Mouse (Mus musculus) bone marrow, adult 2 months (tissue): ENCODE data around the gene D430041D05Rik. TPM values are rescaled to one million over a fixed set of nuclear protein-coding genes. Genes with fewer than 3 reads are reported as not detected.

Source experiments
- H3K27ac ChIP-seq: fragments of 200-500 bp; 2 replicates; pipeline ENCODE4 v1.5.1; 2012; ENCODE audit warnings: low read depth, mild to moderate bottlenecking, control low read depth, inconsistent platforms, low read length; ENCODE audit not compliant: control insufficient read depth, poor library complexity, insufficient read depth
- H3K4me1 ChIP-seq: fragments of 200-500 bp; 2 replicates; pipeline ENCODE4 v1.6.1; 2011; ENCODE audit warnings: low read length; ENCODE audit not compliant: control insufficient read depth, insufficient read depth
- H3K4me3 ChIP-seq: fragments of 200-500 bp; replicated peaks from 2 replicates; pipeline ENCODE3; 2011; ENCODE audit warnings: mild to moderate bottlenecking, low read depth, low read length, control low read depth; ENCODE audit not compliant: control insufficient read depth
- CTCF ChIP-seq: fragments of 200-500 bp; IDR thresholded peaks from 2 replicates; pipeline ENCODE4 v1.5.1; 2011; ENCODE audit warnings: low read length, control low read depth; ENCODE audit not compliant: control insufficient read depth, insufficient read depth
- POLR2A ChIP-seq: fragments of 200-500 bp; IDR thresholded peaks from 2 replicates; pipeline ENCODE4 v1.6.1; 2011; ENCODE audit warnings: low read depth, mild to moderate bottlenecking, control low read depth, low read length, borderline replicate concordance; ENCODE audit not compliant: control insufficient read depth
- WGBS: fragments of 180-500 bp; shearing (Covaris S2); methylation state at CpG from one replicate; pipeline ENCODE4 v1.1.7; 2018; 5-methylcytosine and 5-hydroxymethylcytosine counted together
- polyA plus RNA-seq: library from polyadenylated mRNA; stranded (reverse); fragments of >200 nt; gene quantifications from 2 replicates; pipeline ENCODE4 v1.2.4, GENCODE M21; 2011; ENCODE audit warnings: low replicate concordance; ENCODE audit not compliant: missing spikeins, insufficient read depth, insufficient read length

The D430041D05Rik gene
- not detected in 2 replicates for polyA plus RNA-seq

GRCm38 (mm10) chr2:104410963-104411545 lies at the start of gene D430041D05Rik:
TSS of gene D430041D05Rik (minus strand) at chr2:104411013.
- WGBS = 68% methylated on average over 4 of the region's 4 CpGs
- no peak for TF ChIP-seq POLR2A
- TF ChIP-seq CTCF = no peak
- no peaks in the 10 kb centered on the region for H3K4me1 ChIP-seq
- H3K27ac ChIP-seq = no peak within 1 kb of the TSS
- H3K4me3 ChIP-seq = no peak within 1 kb of the TSS

- no peak overlapping the region for H3K27ac ChIP-seq
- no peak overlapping the region for H3K4me3 ChIP-seq
- H3K4me1 ChIP-seq = no peaks in the 10 kb centered on the region; the same call in 1 of the 2 replicates
- 36% methylated on average over 3 of the region's 3 CpGs for WGBS
- TF ChIP-seq POLR2A (no peak), CTCF (no peak)
These were observed 49.2 kb upstream of the D430041D05Rik start for GRCm38 (mm10) chr2:104460021-104460420.

GRCm38 (mm10) chr2:104458569-104459332 lies 47.9 kb upstream of the D430041D05Rik start:
- Histone ChIP-seq H3K4me3 (no peak overlapping the region), H3K27ac (no peak overlapping the region), H3K4me1 (no peaks in the 10 kb centered on the region; the same call in 1 of the 2 replicates)
- WGBS = 80% methylated on average over 8 of the region's 8 CpGs
- TF ChIP-seq CTCF (no peak), POLR2A (no peak)

DNA sequence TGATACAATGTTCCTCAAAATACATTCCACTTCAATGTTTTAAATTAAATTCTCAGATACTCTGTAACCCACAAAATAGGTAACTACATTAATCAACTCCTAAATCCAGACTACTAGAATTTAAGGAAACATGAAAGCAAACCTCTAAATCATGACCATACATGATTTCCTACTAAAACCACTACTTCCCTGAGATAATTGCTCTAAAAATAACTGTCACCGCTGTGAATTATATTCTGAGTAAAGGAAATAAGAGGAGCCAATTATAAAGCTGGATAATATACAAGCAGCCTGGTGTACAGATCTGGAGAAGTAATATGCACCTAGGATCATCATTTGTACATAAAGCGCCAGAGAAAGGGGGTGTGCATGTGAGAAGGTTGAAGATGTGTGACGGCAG lies 46.3 kb upstream of the D430041D05Rik start:
- WGBS = 7% methylated on average over 3 of the region's 3 CpGs
- no peak overlapping the region for H3K27ac ChIP-seq
- TF ChIP-seq POLR2A (no peak), CTCF (no peak)
- no peaks in the 10 kb centered on the region; the same call in 1 of the 2 replicates for H3K4me1 ChIP-seq
- H3K4me3 ChIP-seq = no peak overlapping the region

DNA sequence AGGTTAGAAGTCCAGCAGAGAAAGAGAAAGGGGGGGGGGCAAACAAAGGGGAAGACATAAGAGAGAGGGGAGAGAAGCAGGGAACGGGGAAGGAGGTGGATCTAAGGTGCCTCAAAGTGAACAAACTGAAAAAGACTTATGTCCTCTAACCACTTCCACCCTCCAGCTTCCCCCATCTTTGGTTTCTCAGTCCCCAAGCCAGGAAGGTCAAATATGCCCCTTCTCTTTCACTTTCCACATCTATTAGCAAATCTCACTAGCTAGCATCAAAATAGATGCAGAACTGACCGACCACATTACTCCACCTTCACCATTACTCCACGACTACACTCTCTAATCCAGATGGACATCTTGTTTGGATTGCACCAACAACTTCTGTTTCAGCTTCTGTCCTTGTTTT lies 39.9 kb upstream of the D430041D05Rik start:
- Histone ChIP-seq H3K4me1 (no peaks in the 10 kb centered on the region; the same call in 1 of the 2 replicates), H3K27ac (no peak overlapping the region), H3K4me3 (no peak overlapping the region)
- TF ChIP-seq POLR2A (no peak), CTCF (no peak)
- 5% methylated on average over 3 of the region's 3 CpGs for whole genome bisulfite sequencing

DNA sequence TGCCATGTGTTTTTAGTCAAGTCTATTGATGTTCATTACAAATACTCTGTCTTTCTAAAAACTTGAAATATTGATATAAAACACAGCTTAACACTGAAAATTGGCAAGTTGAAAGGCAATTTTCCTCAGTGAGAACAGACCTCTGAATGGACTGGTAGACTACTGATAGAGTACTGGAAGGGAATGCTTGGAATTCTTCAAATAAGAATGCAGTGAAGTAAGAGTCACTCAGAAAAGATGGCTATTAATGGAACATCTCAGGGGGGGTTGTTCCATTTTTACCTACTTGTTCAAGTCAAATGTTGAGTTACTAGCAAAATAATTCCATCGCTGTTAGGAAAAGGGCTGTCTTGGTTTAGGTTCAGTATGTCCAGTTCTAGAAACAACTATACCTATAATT lies 38.4 kb upstream of the D430041D05Rik start:
- TF ChIP-seq POLR2A (no peak), CTCF (no peak)
- WGBS = 88% methylated on average over 1 of the region's 1 CpGs
- Histone ChIP-seq H3K4me3 (no peak overlapping the region), H3K4me1 (no peaks in the 10 kb centered on the region; the same call in 1 of the 2 replicates), H3K27ac (no peak overlapping the region)

DNA sequence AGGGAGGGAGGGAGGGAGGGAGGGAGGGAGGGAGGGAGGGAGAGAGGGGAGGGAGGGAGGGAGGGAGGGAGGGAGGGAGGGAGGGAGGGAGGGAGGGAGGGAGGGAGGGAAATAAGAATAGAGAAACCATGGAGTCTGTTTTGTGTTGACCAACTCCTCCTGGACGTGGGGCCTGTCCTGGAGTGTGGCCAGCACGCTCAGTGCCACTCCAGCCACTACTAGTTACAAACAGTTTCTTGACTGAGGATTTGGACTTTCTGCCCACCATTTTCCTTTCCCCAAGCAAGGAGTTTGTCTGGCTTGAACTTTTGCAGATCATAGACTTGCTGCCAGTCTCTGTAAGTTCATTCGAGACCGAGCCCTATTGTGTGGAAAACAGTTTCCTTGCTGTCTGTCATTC lies 37.4 kb upstream of the D430041D05Rik start:
- TF ChIP-seq POLR2A = no peak
- TF ChIP-seq CTCF = no peak
- no peak overlapping the region for H3K4me3 ChIP-seq
- H3K27ac ChIP-seq = no peak overlapping the region
- WGBS = 80% methylated on average over 4 of the region's 4 CpGs
- no peaks in the 10 kb centered on the region; the same call in 1 of the 2 replicates for H3K4me1 ChIP-seq

- no peak for TF ChIP-seq CTCF
- TF ChIP-seq POLR2A = no peak
These were observed 35.2 kb upstream of the D430041D05Rik start for GRCm38 (mm10) chr2:104446016-104446415.

DNA sequence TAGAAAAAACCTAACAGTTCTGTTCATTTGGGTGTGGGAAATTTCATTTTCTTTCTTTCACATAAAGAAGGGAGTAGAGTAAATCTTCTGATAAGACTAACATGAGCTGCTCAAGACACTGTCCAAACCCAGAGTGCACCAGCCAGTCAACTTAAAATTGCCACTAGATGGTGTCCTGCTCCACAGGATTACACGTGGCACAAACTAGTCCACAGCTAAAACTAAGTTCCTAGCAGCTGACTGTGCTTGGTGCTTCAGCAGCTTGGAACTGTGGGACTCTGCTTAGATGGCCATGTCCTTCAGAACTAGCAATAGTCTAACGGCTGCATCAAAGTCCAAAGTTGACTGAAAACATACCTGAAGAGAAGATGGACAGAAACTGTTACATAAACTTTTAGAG lies 34.0 kb upstream of the D430041D05Rik start:
- H3K4me3 ChIP-seq = no peak overlapping the region
- H3K27ac ChIP-seq = no peak overlapping the region
- peak; percentile 61; the same call in 1 of the 2 replicates for TF ChIP-seq CTCF
- TF ChIP-seq POLR2A = no peak
- 27% methylated on average over 2 of the region's 2 CpGs for whole genome bisulfite sequencing
- H3K4me1 ChIP-seq = no peaks in the 10 kb centered on the region; the same call in 1 of the 2 replicates

More at GRCm38 (mm10) chr2:104446016-104446415, 35.2 kb upstream of the D430041D05Rik start:
- 36% methylated on average over 1 of the region's 1 CpGs for WGBS
- no peak overlapping the region for H3K4me3 ChIP-seq
- no peak overlapping the region for H3K27ac ChIP-seq
- no peaks in the 10 kb centered on the region; the same call in 1 of the 2 replicates for H3K4me1 ChIP-seq
